Mouse (Mus musculus): ENCODE results near the gene Mta1.

Gene Mta1

GRCm38 (mm10) chr12:113148381-113149035 lies 50.4 kb downstream of the Mta1 start:
- no peak for DNase-seq (ENCODE audit: low spot score in 2 of 2)

- no peak for DNase-seq (ENCODE audit: low spot score in 2 of 2)
Measured at GRCm38 (mm10) chr12:113149341-113149740, 51.3 kb downstream of the Mta1 start.

- DNase-seq (ENCODE audit: low spot score in 2 of 2), result no peak
Measured at GRCm38 (mm10) chr12:113149896-113150295, 51.8 kb downstream of the Mta1 start.

- DNase-seq (ENCODE audit: low spot score in 2 of 2), result no peak
Measured at GRCm38 (mm10) chr12:113150591-113150990, 52.5 kb downstream of the Mta1 start.

GRCm38 (mm10) chr12:113151046-113151445 lies 53.0 kb downstream of the Mta1 start:
- no peak for DNase-seq (ENCODE audit: low spot score in 2 of 2)

GRCm38 (mm10) chr12:113151661-113152271 lies 53.7 kb downstream of the Mta1 start:
- DNase-seq (ENCODE audit: low spot score in 2 of 2), result no peak

- DNase-seq (ENCODE audit: low spot score in 2 of 2), result no peak
Measured at GRCm38 (mm10) chr12:113152272-113152661, 54.2 kb downstream of the Mta1 start.

- DNase-seq (ENCODE audit: low spot score in 2 of 2), result no peak
Measured at GRCm38 (mm10) chr12:113152991-113153525, 55.0 kb downstream of the Mta1 start.

GRCm38 (mm10) chr12:113153971-113154370 lies 55.9 kb downstream of the Mta1 start:
- DNase-seq (ENCODE audit: low spot score in 2 of 2), result no peak

- no peak for DNase-seq (ENCODE audit: low spot score in 2 of 2)
Measured at GRCm38 (mm10) chr12:113154747-113155075, 56.6 kb downstream of the Mta1 start.

- peak in 1 of 2 experiments; percentile 48 for DNase-seq (ENCODE audit: low spot score in 2 of 2)
Measured at GRCm38 (mm10) chr12:113155076-113155771, 57.1 kb downstream of the Mta1 start.

GRCm38 (mm10) chr12:113155887-113156539 lies 57.9 kb downstream of the Mta1 start, which contains the start of gene Tedc1:
Tedc1 (plus strand) TSS chr12:113156421.
- DNase-seq (ENCODE audit: low spot score in 2 of 2), result peak; percentile 99

GRCm38 (mm10) chr12:113156540-113156929 lies 58.5 kb downstream of the Mta1 start:
- no peak for DNase-seq (ENCODE audit: low spot score in 2 of 2)

- DNase-seq (ENCODE audit: low spot score in 2 of 2), result no peak
Measured at GRCm38 (mm10) chr12:113157002-113157401, 58.9 kb downstream of the Mta1 start.

GRCm38 (mm10) chr12:113157521-113157920 lies 59.4 kb downstream of the Mta1 start:
- no peak for DNase-seq (ENCODE audit: low spot score in 2 of 2)

GRCm38 (mm10) chr12:113157971-113158370 lies 59.9 kb downstream of the Mta1 start:
- DNase-seq (ENCODE audit: low spot score in 2 of 2), result no peak

GRCm38 (mm10) chr12:113163561-113164006 lies 65.5 kb downstream of the Mta1 start:
- DNase-seq (ENCODE audit: low spot score in 2 of 2), result no peak

- DNase-seq (ENCODE audit: low spot score in 2 of 2), result no peak
Measured at GRCm38 (mm10) chr12:113168031-113168536, 70.0 kb downstream of the Mta1 start.

GRCm38 (mm10) chr12:113176960-113177725 lies 79.1 kb downstream of the Mta1 start:
- DNase-seq (ENCODE audit: low spot score in 2 of 2), result no peak

- no peak for DNase-seq (ENCODE audit: low spot score in 2 of 2)
Measured at GRCm38 (mm10) chr12:113181020-113181419, 82.9 kb downstream of the Mta1 start.

GRCm38 (mm10) chr12:113184945-113185344 lies 86.9 kb downstream of the Mta1 start:
- DNase-seq (ENCODE audit: low spot score in 2 of 2), result no peak
